Mouse (Mus musculus) C2C12 (cell line): Measurements from ENCODE around the gene Faah.

Experiments
- CEBPB ChIP-seq: IDR thresholded peaks from one replicate; pipeline ENCODE4 v1.6.1; 2011; ENCODE audit warnings: low read depth, mild to moderate bottlenecking, control low read depth, moderate library complexity
- CTCF ChIP-seq: IDR thresholded peaks from one replicate; pipeline ENCODE4 v1.5.1; 2011; ENCODE audit not compliant: control insufficient read depth, insufficient read depth, insufficient read length
- FOSL1 ChIP-seq: IDR thresholded peaks from one replicate; pipeline ENCODE4 v1.8.0; 2011; ENCODE audit warnings: mild to moderate bottlenecking, low read length; ENCODE audit not compliant: poor library complexity, insufficient read depth, severe bottlenecking
- MAX ChIP-seq: IDR thresholded peaks from one replicate; pipeline ENCODE4 v1.6.1; 2011; ENCODE audit warnings: mild to moderate bottlenecking, control low read depth
- MYOD1 ChIP-seq: IDR thresholded peaks from one replicate; pipeline ENCODE4 v1.6.1; 2011; ENCODE audit warnings: low read depth; ENCODE audit not compliant: control insufficient read depth, insufficient read length
- MYOG ChIP-seq: IDR thresholded peaks from one replicate; pipeline ENCODE4 v1.6.1; 2011; ENCODE audit not compliant: control insufficient read depth, insufficient read length; ENCODE audit errors: extremely low read depth
- USF1 ChIP-seq: IDR thresholded peaks from one replicate; pipeline ENCODE4 v1.6.1; 2011; ENCODE audit warnings: low read depth, mild to moderate bottlenecking, control low read depth, moderate library complexity

- TF ChIP-seq CTCF = no peak
- no peak for TF ChIP-seq MAX
- TF ChIP-seq MYOG = no peak
- TF ChIP-seq USF1 = no peak
- TF ChIP-seq CEBPB = no peak
- peak; percentile 54 for TF ChIP-seq MYOD1
- no peak for TF ChIP-seq FOSL1
Measured at GRCm38 (mm10) chr4:115927637-115928036, 90.1 kb downstream of the Faah start.
